Mouse (Mus musculus): Measurements from ENCODE around the gene Slc1a6. TPM values are rescaled to one million over a fixed set of nuclear protein-coding genes. Genes with fewer than 3 reads are reported as not detected.

Gene Slc1a6
- total RNA-seq, 2 experiments from 2014 or later = 10.8 to 12.5 TPM

Other genes with a start within 250 kb of the Slc1a6 start
- gene Ilvbl, start 206.2 kb upstream of the Slc1a6 start, total RNA-seq (2021) = 10 to 100 TPM; 21.5 to 27.9 TPM
- 1 to 10 TPM; 5.2 to 5.4 TPM for gene Syde1, start 188.5 kb upstream of the Slc1a6 start, total RNA-seq (2021)
- not detected for gene Olfr1357, start 162.4 kb upstream of the Slc1a6 start, total RNA-seq (2021)
- not detected for gene Casp14, start 62.2 kb upstream of the Slc1a6 start, total RNA-seq (2021)
- gene Ccdc105, start 27.4 kb upstream of the Slc1a6 start, total RNA-seq (2021) = under 1 TPM; 0.41 to 0.57 TPM
- gene Olfr1356, start 71.7 kb downstream of the Slc1a6 start, total RNA-seq (2021) = not detected
- gene Olfr1355, start 95.0 kb downstream of the Slc1a6 start, total RNA-seq (2021) = not detected
- not detected for gene Olfr1354, start 132.7 kb downstream of the Slc1a6 start, total RNA-seq (2021)
- not detected for gene Olfr8, start 170.1 kb downstream of the Slc1a6 start, total RNA-seq (2021)
- not detected for gene Olfr1353, start 182.8 kb downstream of the Slc1a6 start, total RNA-seq (2021)
- gene Olfr1352, start 200.6 kb downstream of the Slc1a6 start, total RNA-seq (2021) = not detected
- not detected for gene Olfr1351, start 232.0 kb downstream of the Slc1a6 start, total RNA-seq (2021)
- gene Olfr57, start 248.2 kb downstream of the Slc1a6 start, total RNA-seq (2021) = not detected